Mouse (Mus musculus): ENCODE measurements around the gene Exoc3l2. TPM values are rescaled to one million over a fixed set of nuclear protein-coding genes. Genes with fewer than 3 reads are reported as not detected.
A peak's percentile ranks its signal among the peaks of the same experiment; 100 is the strongest.

Exoc3l2 gene
- 3.0 and 3.8 TPM in 2 replicates for polyA plus RNA-seq (2011; ENCODE audit: insufficient read depth, insufficient read length, low read depth, missing spikeins)

DNA sequence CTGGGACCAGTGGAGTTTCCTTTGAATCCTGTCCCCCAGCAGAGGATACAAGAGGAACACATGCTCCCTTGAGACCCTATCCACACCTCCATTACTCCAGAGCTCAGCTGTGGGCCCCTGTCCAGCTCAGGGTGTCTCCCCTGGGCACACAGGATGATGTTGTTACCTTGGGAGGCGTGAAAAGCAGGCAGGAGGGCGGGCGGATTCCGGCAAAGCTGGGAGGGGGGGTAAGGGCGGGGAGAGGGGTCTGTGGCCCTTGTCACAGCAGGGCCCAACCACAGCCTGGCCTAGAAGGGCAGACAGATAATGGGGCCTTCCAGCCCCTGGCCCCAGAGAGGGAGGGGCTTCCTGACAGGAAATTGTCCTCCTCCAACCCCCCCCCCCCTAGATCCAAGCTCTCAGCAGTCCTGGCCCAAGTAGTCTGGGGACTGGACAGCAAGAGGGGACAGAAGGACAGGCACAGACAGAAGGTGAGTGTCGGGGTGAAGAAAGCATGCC is at the start of gene Exoc3l2:
Gene Exoc3l2, plus strand, starts transcription at position 448 of the 498 bp plus-strand sequence.
- H3K4me1 ChIP-seq (ENCODE audit: control insufficient read depth, insufficient read depth, low read length) = no peaks in the 10 kb centered on the region
- no peaks in the 10 kb centered on the region for H3K36me3 ChIP-seq (ENCODE audit: control insufficient read depth, insufficient read depth, low read length, poor library complexity, severe bottlenecking)
- no peaks in the 10 kb centered on the region for H3K9me3 ChIP-seq (replicated peaks; ENCODE audit: control insufficient read depth, insufficient read depth, low read length, poor library complexity, severe bottlenecking)
- H3K4me3 ChIP-seq (ENCODE audit: low read depth, low read length) = no peak within 1 kb of the TSS
- TF ChIP-seq POLR2A (IDR thresholded peaks at IDR 0.05; ENCODE audit: insufficient read depth, low read length) (no peak), EP300 (IDR thresholded peaks at IDR 0.05; ENCODE audit: insufficient read depth, low read depth, low read length) (no peak), CTCF (IDR thresholded peaks at IDR 0.05; ENCODE audit: low read depth, low read length) (no peak)
- H3K27me3 ChIP-seq (ENCODE audit: control insufficient read depth, insufficient read depth, low read length, poor library complexity, severe bottlenecking) = no peaks in the 10 kb centered on the region
- no peak within 1 kb of the TSS for H3K9ac ChIP-seq (ENCODE audit: low read depth, poor library complexity, severe bottlenecking)
- H3K27ac ChIP-seq (ENCODE audit: insufficient read depth, low read length) = no peak within 1 kb of the TSS

GRCm38 (mm10) chr7:19413525-19413924 is 49.6 kb upstream of the Exoc3l2 start:
- Histone ChIP-seq H3K4me1 (ENCODE audit: control insufficient read depth, insufficient read depth, low read length) (no peaks in the 10 kb centered on the region), H3K27me3 (ENCODE audit: control insufficient read depth, insufficient read depth, low read length, poor library complexity, severe bottlenecking) (no peaks in the 10 kb centered on the region), H3K4me3 (ENCODE audit: low read depth, low read length) (no peak overlapping the region), H3K9ac (ENCODE audit: low read depth, poor library complexity, severe bottlenecking) (no peak overlapping the region), H3K36me3 (ENCODE audit: control insufficient read depth, insufficient read depth, low read length, poor library complexity, severe bottlenecking) (no peaks in the 10 kb centered on the region), H3K9me3 (replicated peaks; ENCODE audit: control insufficient read depth, insufficient read depth, low read length, poor library complexity, severe bottlenecking) (no peaks in the 10 kb centered on the region), H3K27ac (ENCODE audit: insufficient read depth, low read length) (no peak overlapping the region)
- no peak for TF ChIP-seq POLR2A (IDR thresholded peaks at IDR 0.05; ENCODE audit: insufficient read depth, low read length)
- TF ChIP-seq CTCF (IDR thresholded peaks at IDR 0.05; ENCODE audit: low read depth, low read length) = no peak
- TF ChIP-seq EP300 (IDR thresholded peaks at IDR 0.05; ENCODE audit: insufficient read depth, low read depth, low read length) = no peak

GRCm38 (mm10) chr7:19416590-19416989 is 46.5 kb upstream of the Exoc3l2 start:
- Histone ChIP-seq H3K36me3 (ENCODE audit: control insufficient read depth, insufficient read depth, low read length, poor library complexity, severe bottlenecking) (no peaks in the 10 kb centered on the region), H3K4me3 (ENCODE audit: low read depth, low read length) (no peak overlapping the region), H3K27ac (ENCODE audit: insufficient read depth, low read length) (no peak overlapping the region), H3K27me3 (ENCODE audit: control insufficient read depth, insufficient read depth, low read length, poor library complexity, severe bottlenecking) (no peaks in the 10 kb centered on the region), H3K4me1 (ENCODE audit: control insufficient read depth, insufficient read depth, low read length) (no peaks in the 10 kb centered on the region), H3K9ac (ENCODE audit: low read depth, poor library complexity, severe bottlenecking) (no peak overlapping the region), H3K9me3 (replicated peaks; ENCODE audit: control insufficient read depth, insufficient read depth, low read length, poor library complexity, severe bottlenecking) (no peaks in the 10 kb centered on the region)
- TF ChIP-seq POLR2A (IDR thresholded peaks at IDR 0.05; ENCODE audit: insufficient read depth, low read length) = no peak
- no peak for TF ChIP-seq CTCF (IDR thresholded peaks at IDR 0.05; ENCODE audit: low read depth, low read length)
- no peak for TF ChIP-seq EP300 (IDR thresholded peaks at IDR 0.05; ENCODE audit: insufficient read depth, low read depth, low read length)

DNA sequence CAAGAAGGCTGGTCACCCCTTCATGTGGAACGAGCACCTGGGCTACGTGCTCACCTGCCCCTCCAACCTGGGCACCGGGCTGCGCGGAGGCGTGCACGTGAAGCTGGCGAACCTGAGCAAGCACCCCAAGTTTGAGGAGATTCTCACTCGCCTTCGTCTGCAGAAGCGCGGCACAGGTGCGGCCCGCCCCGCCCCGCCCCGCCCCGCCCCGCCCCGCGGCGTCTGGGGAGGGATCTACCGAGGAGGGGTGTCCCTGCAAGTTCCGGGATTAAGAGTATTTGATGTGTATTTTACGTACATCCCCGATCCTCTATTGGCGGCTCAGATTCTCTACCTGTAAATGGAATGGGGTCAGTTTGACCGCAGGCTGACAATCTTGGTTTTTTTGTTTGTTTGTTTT is 43.0 kb upstream of the Exoc3l2 start:
- H3K4me3 ChIP-seq (ENCODE audit: low read depth, low read length) = peak overlapping the region; percentile 68
- H3K27me3 ChIP-seq (ENCODE audit: control insufficient read depth, insufficient read depth, low read length, poor library complexity, severe bottlenecking) = no peaks in the 10 kb centered on the region; the same call in 1 of the 2 replicates
- H3K9ac ChIP-seq (ENCODE audit: low read depth, poor library complexity, severe bottlenecking) = peak overlapping the region; percentile 8; the same call in 1 of the 2 replicates
- TF ChIP-seq EP300 (IDR thresholded peaks at IDR 0.05; ENCODE audit: insufficient read depth, low read depth, low read length) (no peak), POLR2A (IDR thresholded peaks at IDR 0.05; ENCODE audit: insufficient read depth, low read length) (no peak), CTCF (IDR thresholded peaks at IDR 0.05; ENCODE audit: low read depth, low read length) (no peak)
- H3K4me1 ChIP-seq (ENCODE audit: control insufficient read depth, insufficient read depth, low read length) = no peaks in the 10 kb centered on the region
- no peaks in the 10 kb centered on the region for H3K36me3 ChIP-seq (ENCODE audit: control insufficient read depth, insufficient read depth, low read length, poor library complexity, severe bottlenecking)
- no peak overlapping the region for H3K27ac ChIP-seq (ENCODE audit: insufficient read depth, low read length)
- H3K9me3 ChIP-seq (replicated peaks; ENCODE audit: control insufficient read depth, insufficient read depth, low read length, poor library complexity, severe bottlenecking) = no peaks in the 10 kb centered on the region

GRCm38 (mm10) chr7:19420821-19421636 is 42.1 kb upstream of the Exoc3l2 start:
- Histone ChIP-seq H3K4me3 (ENCODE audit: low read depth, low read length) (peak overlapping the region; percentile 73), H3K9me3 (replicated peaks; ENCODE audit: control insufficient read depth, insufficient read depth, low read length, poor library complexity, severe bottlenecking) (no peaks in the 10 kb centered on the region), H3K27me3 (ENCODE audit: control insufficient read depth, insufficient read depth, low read length, poor library complexity, severe bottlenecking) (no peaks in the 10 kb centered on the region; the same call in 1 of the 2 replicates), H3K4me1 (ENCODE audit: control insufficient read depth, insufficient read depth, low read length) (no peaks in the 10 kb centered on the region), H3K36me3 (ENCODE audit: control insufficient read depth, insufficient read depth, low read length, poor library complexity, severe bottlenecking) (no peaks in the 10 kb centered on the region), H3K27ac (ENCODE audit: insufficient read depth, low read length) (no peak overlapping the region), H3K9ac (ENCODE audit: low read depth, poor library complexity, severe bottlenecking) (no peak overlapping the region)
- no peak for TF ChIP-seq POLR2A (IDR thresholded peaks at IDR 0.05; ENCODE audit: insufficient read depth, low read length)
- TF ChIP-seq CTCF (IDR thresholded peaks at IDR 0.05; ENCODE audit: low read depth, low read length) = no peak
- no peak for TF ChIP-seq EP300 (IDR thresholded peaks at IDR 0.05; ENCODE audit: insufficient read depth, low read depth, low read length)

DNA sequence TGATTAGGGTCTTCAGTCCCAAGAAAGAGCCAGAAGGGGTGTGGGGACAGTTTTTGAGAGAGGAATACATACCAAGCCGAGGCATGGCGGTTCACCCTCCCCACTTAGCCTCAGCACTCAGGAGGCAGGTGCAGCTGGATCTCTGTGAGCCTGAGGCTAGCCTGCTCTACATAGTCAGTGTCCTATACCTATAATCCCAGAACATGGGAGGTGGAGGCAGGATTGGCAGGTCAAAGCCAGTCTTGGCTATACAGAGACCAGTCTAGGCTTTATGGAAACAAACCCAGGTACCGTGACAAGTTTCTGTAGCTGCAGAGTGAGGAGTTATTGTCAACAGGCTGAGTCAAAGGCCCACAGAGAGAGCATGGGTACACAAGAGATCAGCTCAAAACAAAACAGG is 40.0 kb upstream of the Exoc3l2 start:
- no peaks in the 10 kb centered on the region for H3K36me3 ChIP-seq (ENCODE audit: control insufficient read depth, insufficient read depth, low read length, poor library complexity, severe bottlenecking)
- H3K27ac ChIP-seq (ENCODE audit: insufficient read depth, low read length) = no peak overlapping the region
- H3K4me1 ChIP-seq (ENCODE audit: control insufficient read depth, insufficient read depth, low read length) = peaks cover 2% of the 10 kb centered on the region
- TF ChIP-seq CTCF (IDR thresholded peaks at IDR 0.05; ENCODE audit: low read depth, low read length) (no peak), POLR2A (IDR thresholded peaks at IDR 0.05; ENCODE audit: insufficient read depth, low read length) (no peak), EP300 (IDR thresholded peaks at IDR 0.05; ENCODE audit: insufficient read depth, low read depth, low read length) (no peak)
- H3K27me3 ChIP-seq (ENCODE audit: control insufficient read depth, insufficient read depth, low read length, poor library complexity, severe bottlenecking) = no peaks in the 10 kb centered on the region; the same call in 1 of the 2 replicates
- H3K4me3 ChIP-seq (ENCODE audit: low read depth, low read length) = no peak overlapping the region
- no peak overlapping the region for H3K9ac ChIP-seq (ENCODE audit: low read depth, poor library complexity, severe bottlenecking)
- no peaks in the 10 kb centered on the region for H3K9me3 ChIP-seq (replicated peaks; ENCODE audit: control insufficient read depth, insufficient read depth, low read length, poor library complexity, severe bottlenecking)

All from ES-Bruce4 (cell line).